Mouse (Mus musculus) CD8-positive naive resting alpha-beta T cell, adult 2 months (primary cell): ENCODE results near the gene Dact3.

ENCODE experiments used
- DNase-seq, 2 experiments: peaks; one replicate each; pipeline ENCODE4 v3.0.0; 2022; ENCODE audit warnings: low read depth in 2 of 2, low spot score in 2 of 2

The Dact3 gene

GRCm38 (mm10) chr7:16853302-16853831 lies 21.8 kb upstream of the Dact3 start:
- DNase-seq: no peak

GRCm38 (mm10) chr7:16858336-16858735 lies 16.8 kb upstream of the Dact3 start:
- DNase-seq: peak; percentile 43 to 47

- peak; percentile 52 to 68 for DNase-seq
These were observed 15.0 kb upstream of the Dact3 start for GRCm38 (mm10) chr7:16859902-16860651.

GRCm38 (mm10) chr7:16867488-16867887 lies 7.6 kb upstream of the Dact3 start:
- DNase-seq: no peak

- no peak for DNase-seq
These were observed 5.6 kb upstream of the Dact3 start for GRCm38 (mm10) chr7:16869497-16869896.

GRCm38 (mm10) chr7:16871600-16871999 lies 3.5 kb upstream of the Dact3 start:
- DNase-seq: no peak

GRCm38 (mm10) chr7:16872478-16872877 lies 2.6 kb upstream of the Dact3 start:
- DNase-seq: no peak

- DNase-seq: no peak
These were observed 1.7 kb upstream of the Dact3 start for GRCm38 (mm10) chr7:16873392-16873791.

- peak; percentile 77 to 84 for DNase-seq
These were observed 927 bp upstream of the Dact3 start for GRCm38 (mm10) chr7:16874190-16874589.

- DNase-seq: peak; percentile 87 to 89
These were observed 284 bp upstream of the Dact3 start for GRCm38 (mm10) chr7:16874756-16875309.

GRCm38 (mm10) chr7:16875326-16875725 lies 209 bp downstream of the Dact3 start:
- DNase-seq: no peak

- no peak for DNase-seq
These were observed 889 bp downstream of the Dact3 start for GRCm38 (mm10) chr7:16876006-16876405.

- no peak for DNase-seq
These were observed 1.5 kb downstream of the Dact3 start for GRCm38 (mm10) chr7:16876608-16877007.

GRCm38 (mm10) chr7:16877717-16878116 lies 2.6 kb downstream of the Dact3 start:
- no peak for DNase-seq

GRCm38 (mm10) chr7:16879796-16880547 lies 4.9 kb downstream of the Dact3 start:
- no peak for DNase-seq

- no peak for DNase-seq
These were observed 5.5 kb downstream of the Dact3 start for GRCm38 (mm10) chr7:16880615-16881014.

- DNase-seq: no peak
These were observed 8.0 kb downstream of the Dact3 start for GRCm38 (mm10) chr7:16883162-16883561.

GRCm38 (mm10) chr7:16884334-16884733 lies 9.2 kb downstream of the Dact3 start:
- no peak for DNase-seq

GRCm38 (mm10) chr7:16885271-16885776 lies 10.2 kb downstream of the Dact3 start:
- DNase-seq: no peak

GRCm38 (mm10) chr7:16885905-16886304 lies 10.8 kb downstream of the Dact3 start:
- no peak for DNase-seq

- DNase-seq: no peak
These were observed 15.4 kb downstream of the Dact3 start for GRCm38 (mm10) chr7:16890536-16890935.

- no peak for DNase-seq
These were observed 15.8 kb downstream of the Dact3 start for GRCm38 (mm10) chr7:16890944-16891343.
